Mouse (Mus musculus): ENCODE results near the gene Dab2ip.

DNA sequence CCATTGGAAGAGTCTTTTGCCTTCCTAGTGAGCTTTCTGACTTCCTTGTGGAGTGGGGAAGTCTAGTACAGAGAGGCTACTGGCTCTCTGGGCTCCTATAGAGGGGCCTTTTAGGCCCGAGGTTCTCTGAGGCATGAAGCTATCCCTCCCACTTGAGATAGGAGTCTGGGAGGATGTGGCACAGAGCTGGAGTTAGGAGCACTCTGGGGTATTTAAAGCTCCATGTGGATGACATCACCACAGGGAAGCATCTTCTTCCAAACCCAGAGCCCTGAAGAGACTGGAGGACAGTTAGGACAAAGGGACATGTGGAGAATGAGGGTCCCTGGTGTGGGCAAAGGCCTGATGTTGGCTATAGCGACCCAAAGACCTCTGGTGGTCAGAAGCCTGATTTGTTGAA is 136.0 kb downstream of the Dab2ip start:
- TF ChIP-seq HCFC1 (IDR thresholded peaks at IDR 0.05; ENCODE audit: low read depth, low read length) (no peak), POLR2A (IDR thresholded peaks at IDR 0.05; ENCODE audit: low read depth, low read length) (no peak)
